Mouse (Mus musculus): ENCODE measurements around the gene Tcl1b2. TPM values are rescaled to one million over a fixed set of nuclear protein-coding genes. Genes with fewer than 3 reads are reported as not detected.

Gene Tcl1b2
- polyA plus RNA-seq, 1 experiment, result not detected

Other genes starting within 250 kb of the Tcl1b2 start
- 1.2 and 1.3 TPM in 2 replicates for gene Syne3, start 136.2 kb upstream of the Tcl1b2 start, polyA plus RNA-seq (2012)
- 218 and 245 TPM in 2 replicates for gene Glrx5, start 113.3 kb upstream of the Tcl1b2 start, polyA plus RNA-seq (2012)
- not detected in 2 replicates for gene Tcl1b1, start 13.7 kb downstream of the Tcl1b2 start, polyA plus RNA-seq (2012)
- gene Tcl1b5, start 30.3 kb downstream of the Tcl1b2 start, polyA plus RNA-seq (2012), result not detected in 2 replicates
- not detected in 2 replicates for gene Tcl1b3, start 45.0 kb downstream of the Tcl1b2 start, polyA plus RNA-seq (2012)
- not detected in 2 replicates for gene Tcl1b4, start 55.9 kb downstream of the Tcl1b2 start, polyA plus RNA-seq (2012)
- gene Tcl1, start 76.8 kb downstream of the Tcl1b2 start, polyA plus RNA-seq (2012), result not detected in 2 replicates
- gene Tunar, start 187.9 kb downstream of the Tcl1b2 start, polyA plus RNA-seq (2012), result not detected in 2 replicates